Mouse (Mus musculus): ENCODE data around the gene Ndufs8. TPM values are rescaled to one million over a fixed set of nuclear protein-coding genes. Genes with fewer than 3 reads are reported as not detected.

Ndufs8 gene
- total RNA-seq, 4 experiments from 2014 or later, result 481 to 543 (median 507) TPM

- peak; percentile 63 for DNase-seq (ENCODE audit: low spot score)
Observed at GRCm38 (mm10) chr19:3905261-3905969, 7.2 kb downstream of the Ndufs8 start.

GRCm38 (mm10) chr19:3904363-3904675 lies 8.3 kb downstream of the Ndufs8 start:
- DNase-seq (ENCODE audit: low spot score), result no peak

- DNase-seq (ENCODE audit: low spot score), result no peak
Observed at GRCm38 (mm10) chr19:3903648-3904362, 8.8 kb downstream of the Ndufs8 start.

- DNase-seq (ENCODE audit: low spot score), result no peak
Observed at GRCm38 (mm10) chr19:3902966-3903365, 9.6 kb downstream of the Ndufs8 start.

- DNase-seq (ENCODE audit: low spot score), result no peak
Observed at GRCm38 (mm10) chr19:3899618-3900017, 13.0 kb downstream of the Ndufs8 start.

- no peak for DNase-seq (ENCODE audit: low spot score)
Observed at GRCm38 (mm10) chr19:3898952-3899351, 13.6 kb downstream of the Ndufs8 start.

- DNase-seq (ENCODE audit: low spot score), result no peak
Observed at GRCm38 (mm10) chr19:3897557-3897956, 15.0 kb downstream of the Ndufs8 start.

- DNase-seq (ENCODE audit: low spot score), result no peak
Observed at GRCm38 (mm10) chr19:3896208-3896607, 16.4 kb downstream of the Ndufs8 start.

GRCm38 (mm10) chr19:3895171-3895631 lies 17.4 kb downstream of the Ndufs8 start:
- DNase-seq (ENCODE audit: low spot score), result no peak

GRCm38 (mm10) chr19:3894294-3894693 lies 18.3 kb downstream of the Ndufs8 start:
- DNase-seq (ENCODE audit: low spot score), result no peak

- DNase-seq (ENCODE audit: low spot score), result no peak
Observed at GRCm38 (mm10) chr19:3893545-3894116, 18.9 kb downstream of the Ndufs8 start.

GRCm38 (mm10) chr19:3890181-3890580 lies 22.4 kb downstream of the Ndufs8 start:
- no peak for DNase-seq (ENCODE audit: low spot score)

GRCm38 (mm10) chr19:3889096-3889495 lies 23.5 kb downstream of the Ndufs8 start:
- DNase-seq (ENCODE audit: low spot score), result no peak

- DNase-seq (ENCODE audit: low spot score), result no peak
Observed at GRCm38 (mm10) chr19:3884325-3884990, 28.1 kb downstream of the Ndufs8 start.

GRCm38 (mm10) chr19:3882214-3882613 lies 30.4 kb downstream of the Ndufs8 start:
- DNase-seq (ENCODE audit: low spot score), result no peak

- no peak for DNase-seq (ENCODE audit: low spot score)
Observed at GRCm38 (mm10) chr19:3880054-3880848, 32.3 kb downstream of the Ndufs8 start.

GRCm38 (mm10) chr19:3875045-3875444 lies 37.5 kb downstream of the Ndufs8 start:
- DNase-seq (ENCODE audit: low spot score), result no peak

- no peak for DNase-seq (ENCODE audit: low spot score)
Observed at GRCm38 (mm10) chr19:3872373-3872772, 40.2 kb downstream of the Ndufs8 start.

- DNase-seq (ENCODE audit: low spot score), result no peak
Observed at GRCm38 (mm10) chr19:3871468-3871867, 41.1 kb downstream of the Ndufs8 start.

GRCm38 (mm10) chr19:3868290-3868689 lies 44.3 kb downstream of the Ndufs8 start:
- DNase-seq (ENCODE audit: low spot score), result no peak

GRCm38 (mm10) chr19:3864960-3865359 lies 47.6 kb downstream of the Ndufs8 start:
- DNase-seq (ENCODE audit: low spot score), result no peak
